Mouse (Mus musculus): ENCODE data around the gene Akap13.
"Not testable (repeated sequence)": the region's sequence is repeated elsewhere in the genome, so short reads cannot be mapped to it uniquely, and the experiment has no call there.

Gene Akap13

GRCm38 (mm10) chr7:75608716-75609115, 153.4 kb downstream of the Akap13 start:
- DNase-seq = no peak

- peak; percentile 75 for DNase-seq
Observed at GRCm38 (mm10) chr7:75609456-75610262, 154.3 kb downstream of the Akap13 start.

- no peak for DNase-seq
Observed at GRCm38 (mm10) chr7:75610391-75610790, 155.1 kb downstream of the Akap13 start.

GRCm38 (mm10) chr7:75611261-75611950, 156.1 kb downstream of the Akap13 start:
- no peak for DNase-seq

GRCm38 (mm10) chr7:75612000-75612682, 156.8 kb downstream of the Akap13 start:
- DNase-seq = peak; percentile 64

GRCm38 (mm10) chr7:75612683-75613053, 157.3 kb downstream of the Akap13 start:
- no peak for DNase-seq

GRCm38 (mm10) chr7:75613240-75613639, 157.9 kb downstream of the Akap13 start:
- DNase-seq = no peak

- no peak for DNase-seq
Observed at GRCm38 (mm10) chr7:75614826-75615225, 159.5 kb downstream of the Akap13 start.

- not testable (repeated sequence) for DNase-seq
Observed at GRCm38 (mm10) chr7:75617246-75617645, 161.9 kb downstream of the Akap13 start.

GRCm38 (mm10) chr7:75618699-75619098, 163.4 kb downstream of the Akap13 start:
- no peak for DNase-seq

- no peak for DNase-seq
Observed at GRCm38 (mm10) chr7:75619875-75620274, 164.5 kb downstream of the Akap13 start.

- no peak for DNase-seq
Observed at GRCm38 (mm10) chr7:75620395-75620960, 165.1 kb downstream of the Akap13 start.

GRCm38 (mm10) chr7:75620976-75621375, 165.6 kb downstream of the Akap13 start:
- no peak for DNase-seq

- no peak for DNase-seq
Observed at GRCm38 (mm10) chr7:75627831-75628230, 172.5 kb downstream of the Akap13 start.

- no peak for DNase-seq
Observed at GRCm38 (mm10) chr7:75629669-75630068, 174.3 kb downstream of the Akap13 start.

- DNase-seq = no peak
Observed at GRCm38 (mm10) chr7:75632941-75633340, 177.6 kb downstream of the Akap13 start.

- DNase-seq = no peak
Observed at GRCm38 (mm10) chr7:75633393-75633792, 178.1 kb downstream of the Akap13 start.

- no peak for DNase-seq
Observed at GRCm38 (mm10) chr7:75633807-75634526, 178.6 kb downstream of the Akap13 start.

GRCm38 (mm10) chr7:75638769-75639168, 183.4 kb downstream of the Akap13 start:
- no peak for DNase-seq

GRCm38 (mm10) chr7:75639541-75639940, 184.2 kb downstream of the Akap13 start:
- DNase-seq = peak; percentile 62

GRCm38 (mm10) chr7:75640074-75640473, 184.7 kb downstream of the Akap13 start:
- no peak for DNase-seq

- DNase-seq = peak; percentile 31
Observed at GRCm38 (mm10) chr7:75640671-75641070, 185.3 kb downstream of the Akap13 start.
